Mouse (Mus musculus): Measurements from ENCODE around the gene Poldip2.

Gene Poldip2

DNA sequence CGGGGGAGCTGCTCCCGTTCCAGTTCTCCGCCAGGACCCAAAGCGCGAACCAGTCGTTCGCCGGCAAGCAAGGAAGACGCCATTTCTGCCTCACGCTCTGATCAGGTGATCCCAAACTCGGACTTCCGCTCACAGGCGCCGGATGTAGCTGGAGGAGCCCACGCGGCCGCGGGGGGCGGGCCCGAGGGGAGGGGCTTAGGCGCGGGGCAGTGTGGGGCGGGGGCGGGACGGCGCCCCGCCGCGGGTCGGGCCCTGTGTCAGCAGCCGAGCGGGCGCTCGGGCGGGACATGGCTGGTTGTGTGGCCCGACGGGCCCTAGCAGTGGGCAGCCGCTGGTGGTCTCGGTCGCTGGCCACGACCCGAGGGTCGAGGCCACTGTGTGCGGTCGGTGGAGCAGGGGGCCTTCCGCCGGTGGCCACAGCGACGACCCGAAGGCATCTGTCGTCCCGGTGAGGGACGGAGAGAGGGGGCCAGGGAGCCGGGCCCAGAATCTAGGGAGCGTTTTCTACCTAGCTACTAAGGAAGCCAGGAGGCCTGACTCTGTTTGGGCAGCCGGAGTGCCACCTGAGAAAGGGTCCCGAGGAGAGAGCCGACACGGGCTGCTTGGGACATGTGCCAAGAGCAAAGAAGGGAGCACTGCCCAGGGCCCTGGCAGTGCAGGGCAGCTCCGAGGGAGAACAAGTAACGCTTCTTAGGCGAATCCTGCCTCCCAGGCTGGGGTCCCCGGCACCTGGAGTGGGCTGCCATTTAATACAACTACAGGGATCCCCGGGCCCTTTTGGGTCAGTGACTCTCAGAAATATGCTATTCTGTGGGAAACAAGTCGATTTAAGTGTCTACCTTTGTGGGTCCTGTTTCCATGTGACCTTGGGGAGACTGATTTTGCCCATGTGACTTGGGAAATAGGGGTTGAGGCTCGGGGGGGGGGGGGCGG lies at the start of gene Poldip2, which contains the start of gene Tmem199:
Poldip2 (plus strand) TSS at position 169 of the 933 bp plus-strand sequence.
Tmem199 (minus strand) TSS at position 148 of the 933 bp plus-strand sequence.
- peak; percentile 88 for DNase-seq

DNA sequence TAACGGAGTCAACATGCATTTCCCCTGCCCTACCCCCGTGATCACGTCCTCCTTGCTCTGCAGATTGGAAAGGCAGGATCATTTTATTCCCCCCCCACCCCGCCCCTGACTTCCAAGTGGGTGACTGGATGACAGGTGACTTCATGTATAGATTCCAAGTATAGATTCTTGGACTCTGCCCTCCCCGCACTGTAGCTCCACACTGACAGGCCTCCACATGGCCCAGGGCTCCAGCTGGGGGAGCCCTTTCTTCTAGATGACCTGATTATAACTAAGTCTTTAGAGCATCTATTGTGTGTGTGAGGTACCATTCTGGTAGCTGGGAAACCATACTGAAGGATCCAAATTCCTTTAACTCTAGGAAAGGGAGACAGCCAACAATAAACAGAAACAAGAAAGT lies 49.3 kb upstream of the Poldip2 start:
- DNase-seq, result no peak

DNA sequence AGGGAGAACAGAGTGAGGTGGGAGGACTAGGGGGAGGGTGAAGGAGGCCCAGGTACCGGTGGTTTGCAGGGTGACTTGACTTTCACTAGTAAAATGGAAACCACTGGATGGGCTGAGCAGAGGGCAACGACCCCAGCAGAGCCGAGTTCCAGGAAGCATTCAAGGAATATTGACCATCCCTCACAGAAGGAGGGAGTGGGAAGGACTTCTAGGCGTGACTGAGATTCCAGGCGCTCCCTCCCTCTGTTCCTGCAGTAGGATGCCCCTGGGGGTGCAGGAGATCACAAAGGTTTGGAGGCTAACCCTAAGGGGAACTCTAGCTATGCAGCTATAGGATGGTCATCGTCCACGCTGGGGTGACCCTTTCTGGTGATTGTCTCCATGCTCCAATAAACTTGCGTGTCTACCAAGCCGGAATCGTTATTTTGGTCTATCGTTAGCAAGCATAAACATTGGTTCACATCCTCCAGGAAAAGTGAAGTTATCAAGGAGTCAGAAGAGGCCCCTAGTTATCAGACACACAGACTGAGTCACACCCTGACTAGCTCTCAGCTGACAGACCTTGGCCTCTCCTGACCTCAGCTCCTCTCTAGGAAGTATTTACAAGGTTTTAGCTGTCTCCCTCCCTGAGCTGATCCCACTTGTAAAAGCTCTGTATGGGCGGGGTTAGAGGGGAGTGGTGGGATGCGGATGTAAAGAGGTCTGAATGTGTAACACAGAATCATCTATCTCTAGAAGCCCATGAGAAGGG lies 48.5 kb upstream of the Poldip2 start:
- DNase-seq, result no peak

DNA sequence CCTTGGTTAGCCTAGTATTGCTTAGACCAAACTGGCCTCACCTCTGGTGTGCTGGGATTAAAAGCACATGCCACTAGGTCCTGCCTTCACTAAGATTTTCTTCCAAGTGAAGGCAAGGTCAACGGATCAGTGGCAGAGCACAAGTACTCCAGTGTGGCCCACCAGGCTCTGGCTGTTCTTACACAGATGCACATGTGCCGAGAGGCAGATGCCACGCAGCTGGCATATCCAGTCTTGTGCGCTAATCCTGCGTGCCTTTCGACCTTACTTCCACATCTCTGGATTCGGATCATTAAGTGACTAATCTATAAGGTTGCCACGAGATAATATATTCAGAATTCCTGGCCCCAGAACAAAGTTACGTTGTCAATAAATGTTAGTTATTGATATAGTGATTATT lies 46.9 kb upstream of the Poldip2 start:
- no peak for DNase-seq

DNA sequence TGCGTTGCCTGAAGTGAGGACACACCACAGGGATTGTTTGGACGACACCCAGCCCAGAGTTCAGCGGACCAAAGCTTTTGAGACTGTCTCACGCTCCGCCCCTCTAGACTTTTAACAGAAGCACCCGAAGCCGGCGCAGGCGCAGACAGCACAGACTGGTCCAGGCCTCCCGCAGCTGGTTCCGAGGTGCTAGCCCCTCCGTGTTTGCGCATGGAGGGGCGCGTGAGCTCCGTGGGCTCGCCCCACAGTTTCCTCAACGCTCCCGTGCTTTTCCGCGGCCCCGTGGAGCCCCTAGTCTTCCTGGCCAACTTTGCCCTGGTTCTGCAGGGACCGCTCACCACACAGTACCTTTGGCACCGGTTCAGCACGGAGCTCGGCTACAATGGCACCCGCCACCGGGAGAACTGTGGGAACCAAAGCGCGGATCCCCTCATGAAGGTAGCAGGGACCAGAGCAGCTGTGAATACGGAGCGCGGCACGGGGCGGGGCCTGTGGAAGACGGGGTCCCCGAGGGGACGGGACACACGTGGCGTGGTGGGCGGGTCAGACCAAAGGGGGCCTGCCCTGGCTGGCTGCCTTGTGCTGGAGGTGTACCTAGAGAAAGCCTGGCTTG lies 46.3 kb upstream of the Poldip2 start, which contains the start of gene Slc46a1:
Slc46a1 (plus strand) TSS at position 130 of the 613 bp plus-strand sequence.
- DNase-seq, result peak; percentile 55

DNA sequence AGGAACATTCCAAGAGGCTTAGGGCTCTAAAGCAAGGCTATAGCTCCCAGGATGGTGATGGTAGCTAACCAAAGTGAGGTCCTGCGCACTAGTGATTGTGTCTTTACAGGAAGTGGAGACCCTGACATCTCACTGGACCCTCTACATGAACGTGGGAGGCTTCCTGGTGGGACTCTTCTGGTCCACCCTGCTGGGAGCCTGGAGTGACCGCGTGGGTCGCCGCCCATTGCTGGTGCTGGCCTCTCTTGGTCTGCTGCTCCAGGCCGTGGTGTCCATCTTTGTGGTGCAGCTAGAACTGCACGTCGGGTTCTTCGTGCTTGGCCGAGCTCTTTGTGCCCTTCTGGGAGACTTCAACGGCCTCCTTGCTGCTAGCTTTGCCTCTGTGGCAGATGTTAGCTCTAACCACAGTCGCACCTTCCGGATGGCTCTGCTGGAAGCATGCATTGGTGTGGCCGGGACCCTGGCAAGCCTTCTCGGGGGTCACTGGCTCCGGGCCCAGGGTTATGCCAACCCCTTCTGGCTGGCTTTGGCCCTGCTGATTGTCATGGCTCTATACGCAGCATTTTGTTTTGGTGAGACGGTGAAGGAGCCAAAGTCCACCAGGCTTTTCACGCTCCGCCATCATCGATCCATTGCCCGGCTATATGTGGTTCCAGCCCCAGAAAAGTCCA lies 45.6 kb upstream of the Poldip2 start:
- no peak for DNase-seq

DNA sequence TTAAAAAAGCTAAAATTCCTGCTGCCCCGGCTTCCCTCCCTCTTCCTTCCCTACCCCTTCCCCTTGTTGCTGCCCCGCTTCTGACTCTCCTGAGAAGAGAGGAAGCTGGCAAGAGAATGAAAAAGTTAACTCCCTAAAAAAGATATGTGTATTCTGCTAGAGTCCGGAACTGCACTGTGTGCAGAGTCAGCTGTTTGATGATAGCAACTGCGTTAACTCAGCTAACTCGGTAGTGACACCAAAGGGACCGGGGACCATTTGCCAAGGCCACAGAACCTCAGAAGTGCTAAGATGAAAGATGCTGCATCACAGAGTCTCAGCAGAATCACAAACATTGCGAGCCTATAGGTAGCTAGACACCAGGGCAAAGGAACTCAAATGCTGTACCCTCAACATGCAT lies 44.5 kb upstream of the Poldip2 start:
- DNase-seq, result no peak

DNA sequence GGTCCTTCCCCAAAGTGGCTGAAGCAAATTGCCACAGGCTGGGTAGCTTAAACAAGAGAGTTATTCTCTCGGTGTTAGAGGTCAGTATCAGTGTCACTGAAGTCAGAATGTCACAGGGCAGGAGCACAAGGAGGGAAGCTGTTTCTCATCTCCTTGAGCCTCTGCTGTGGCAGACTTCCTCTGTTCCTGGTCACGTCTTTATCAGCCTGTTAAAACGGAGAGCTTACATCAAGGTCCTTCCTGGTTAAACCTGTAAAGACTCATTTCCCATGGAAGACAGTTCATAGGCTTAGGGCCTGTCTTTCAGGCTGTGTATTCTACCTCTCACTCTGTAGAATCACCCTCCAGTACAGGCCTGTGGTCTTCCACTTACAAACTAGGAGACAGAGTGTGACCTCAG lies 44.1 kb upstream of the Poldip2 start:
- no peak for DNase-seq

DNA sequence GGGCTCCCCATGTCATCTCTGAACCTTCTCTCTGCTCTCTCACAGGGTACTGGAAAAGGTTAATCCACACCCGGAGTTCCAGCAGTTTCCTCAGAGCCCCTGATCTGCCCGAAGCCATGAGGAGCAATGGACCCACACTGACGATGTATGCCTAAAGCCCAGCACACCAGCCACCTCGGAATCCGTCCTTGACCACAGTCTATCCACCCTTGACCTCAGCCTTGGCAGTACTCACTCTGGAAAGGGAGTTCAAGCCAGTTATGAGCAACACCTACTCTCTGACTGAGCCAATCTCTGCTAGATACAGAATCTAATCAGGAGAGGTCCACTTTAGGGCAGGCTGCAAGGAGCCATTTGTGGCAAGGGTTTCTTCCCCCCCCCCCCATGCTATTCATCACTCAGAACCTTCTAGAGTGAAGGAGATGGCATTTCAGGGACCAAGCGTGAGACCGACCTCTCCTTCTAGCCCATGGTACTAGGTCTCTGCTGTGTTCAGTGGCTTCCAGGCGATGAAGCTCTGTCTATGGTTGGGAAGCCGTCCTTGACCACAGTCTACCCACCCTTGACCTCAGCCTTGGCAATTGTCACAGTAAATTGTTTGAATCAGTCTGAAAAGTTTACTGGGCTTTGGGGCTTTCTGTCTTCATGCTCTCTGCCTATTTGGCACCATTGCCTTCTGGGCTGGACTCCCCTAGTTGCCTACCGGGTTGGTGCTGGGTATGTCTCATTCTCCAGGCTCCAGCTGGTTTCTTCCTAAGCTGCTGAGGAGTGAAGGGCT lies 40.5 kb upstream of the Poldip2 start:
- no peak for DNase-seq

DNA sequence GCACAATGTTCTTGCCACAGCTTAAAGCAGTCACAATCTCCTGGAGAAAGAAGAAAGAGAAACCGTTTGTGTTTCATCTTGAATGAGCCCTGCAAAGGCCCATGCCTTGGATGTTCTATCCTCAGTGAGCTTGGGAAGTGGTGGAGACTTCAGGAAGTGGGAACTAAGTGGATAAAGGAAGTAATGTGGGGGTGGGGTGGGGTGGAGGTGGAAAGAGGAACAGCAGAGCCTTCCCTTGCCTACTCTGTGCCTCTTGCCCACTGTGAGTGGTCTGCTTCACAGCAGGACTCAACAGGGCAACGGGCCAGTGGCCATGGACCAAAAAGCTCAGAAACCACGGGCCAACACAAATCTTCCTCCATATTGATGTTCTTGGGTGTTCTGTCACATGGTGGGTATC lies 36.7 kb upstream of the Poldip2 start:
- no peak for DNase-seq

DNA sequence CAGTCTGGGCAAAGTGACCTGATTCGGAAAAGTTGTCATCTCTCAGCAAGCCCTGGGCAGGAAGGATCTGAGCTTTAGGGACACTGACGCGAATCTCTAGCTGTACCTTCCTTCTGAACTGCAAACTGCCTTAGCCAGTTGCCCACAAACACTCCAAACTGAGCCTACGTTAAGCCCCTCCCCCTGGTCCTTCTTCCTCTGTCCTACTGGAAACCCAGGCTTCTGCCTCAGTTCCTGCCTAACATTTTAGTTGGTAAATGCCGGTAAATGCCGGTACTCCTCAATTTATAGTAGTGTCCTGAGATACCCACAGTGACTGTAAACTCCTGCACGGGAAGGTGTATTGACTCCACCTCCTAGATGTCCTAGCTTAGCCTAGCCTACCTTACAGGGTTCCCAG lies 28.4 kb upstream of the Poldip2 start:
- DNase-seq, result peak; percentile 2

DNA sequence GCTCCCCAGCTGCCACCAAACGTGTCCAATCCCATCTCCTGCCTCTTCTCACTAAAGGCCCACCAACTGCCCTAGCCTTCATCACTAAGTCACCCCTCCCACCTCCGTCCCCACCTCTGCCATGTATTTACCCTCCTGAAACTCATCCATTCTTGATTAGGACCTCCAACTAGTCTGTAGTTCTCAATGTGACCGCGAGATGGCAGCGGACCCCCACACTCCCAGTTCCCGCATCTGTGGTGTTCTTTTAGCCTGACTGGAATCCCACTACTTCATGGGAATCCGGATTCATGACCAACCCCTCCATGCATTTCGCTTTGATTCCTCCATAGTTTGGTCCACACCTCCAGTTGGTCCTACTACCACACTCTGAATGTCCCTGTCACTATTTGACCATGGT lies 23.8 kb upstream of the Poldip2 start:
- peak; percentile 76 for DNase-seq

DNA sequence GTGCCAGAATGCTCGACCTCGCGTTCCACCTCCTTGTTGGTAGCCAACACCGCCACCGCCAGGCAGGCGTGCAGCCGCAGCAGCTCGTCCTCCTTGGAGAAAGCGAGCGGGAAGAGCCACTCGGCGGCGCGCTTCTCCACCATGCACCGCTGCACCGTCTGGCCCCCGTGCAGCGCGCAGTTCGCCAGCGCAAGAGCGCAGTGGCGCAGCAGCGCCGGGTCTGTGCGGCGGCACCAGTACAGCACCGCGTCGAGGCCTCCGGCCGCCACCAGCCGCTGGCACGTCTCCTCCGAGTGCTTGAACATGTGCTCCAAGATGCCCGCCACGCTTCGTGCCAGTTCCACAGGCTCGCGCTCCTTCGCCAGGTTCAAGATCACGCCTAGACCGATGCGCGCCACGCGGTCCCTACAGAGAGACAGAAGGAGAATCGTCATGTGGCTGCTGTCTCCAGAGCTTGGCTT lies 21.2 kb upstream of the Poldip2 start:
- DNase-seq, result peak; percentile 76

DNA sequence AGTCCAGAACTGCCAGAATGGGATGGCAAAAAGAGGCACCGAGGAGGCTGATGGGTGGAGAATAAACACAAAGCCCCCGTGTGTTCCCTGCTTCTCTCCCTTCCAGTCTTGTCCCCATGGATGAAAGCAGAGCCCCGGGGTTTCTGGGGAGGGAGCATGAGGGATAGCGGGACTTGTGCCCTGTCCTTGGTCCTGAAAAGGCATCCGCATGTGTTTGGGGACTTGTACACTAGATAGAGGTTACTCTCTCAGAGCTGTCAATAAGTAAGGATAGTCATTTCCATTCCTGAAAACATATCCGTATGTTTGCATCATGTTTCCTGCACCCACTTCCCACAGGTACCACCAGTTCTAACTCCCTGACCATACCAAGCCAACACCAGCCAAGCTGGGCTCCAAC lies 16.1 kb upstream of the Poldip2 start:
- DNase-seq, result no peak

DNA sequence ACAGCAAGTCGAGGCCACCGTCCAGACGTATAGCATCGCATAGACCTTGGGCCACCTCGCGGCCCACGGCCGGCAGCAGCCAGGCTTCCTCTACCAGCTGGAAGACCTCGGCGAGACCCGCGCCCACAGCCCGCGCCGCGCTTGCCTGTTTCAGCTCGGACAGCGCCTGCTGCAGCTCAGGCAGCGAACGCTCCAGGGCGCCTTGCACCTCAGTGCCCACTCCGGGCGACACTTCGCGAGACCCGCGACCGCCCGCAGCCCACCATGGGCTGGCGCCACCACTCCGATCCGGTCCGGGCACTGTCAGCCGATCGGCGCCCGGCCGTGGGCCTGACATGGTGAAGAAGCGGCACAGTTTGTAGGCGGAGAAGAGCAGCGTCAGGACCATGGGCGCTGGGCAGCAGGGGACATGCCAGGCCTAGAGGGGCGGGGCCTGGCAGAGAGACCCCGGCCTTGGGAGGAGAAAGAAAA lies 14.9 kb upstream of the Poldip2 start:
- peak; percentile 82 for DNase-seq

DNA sequence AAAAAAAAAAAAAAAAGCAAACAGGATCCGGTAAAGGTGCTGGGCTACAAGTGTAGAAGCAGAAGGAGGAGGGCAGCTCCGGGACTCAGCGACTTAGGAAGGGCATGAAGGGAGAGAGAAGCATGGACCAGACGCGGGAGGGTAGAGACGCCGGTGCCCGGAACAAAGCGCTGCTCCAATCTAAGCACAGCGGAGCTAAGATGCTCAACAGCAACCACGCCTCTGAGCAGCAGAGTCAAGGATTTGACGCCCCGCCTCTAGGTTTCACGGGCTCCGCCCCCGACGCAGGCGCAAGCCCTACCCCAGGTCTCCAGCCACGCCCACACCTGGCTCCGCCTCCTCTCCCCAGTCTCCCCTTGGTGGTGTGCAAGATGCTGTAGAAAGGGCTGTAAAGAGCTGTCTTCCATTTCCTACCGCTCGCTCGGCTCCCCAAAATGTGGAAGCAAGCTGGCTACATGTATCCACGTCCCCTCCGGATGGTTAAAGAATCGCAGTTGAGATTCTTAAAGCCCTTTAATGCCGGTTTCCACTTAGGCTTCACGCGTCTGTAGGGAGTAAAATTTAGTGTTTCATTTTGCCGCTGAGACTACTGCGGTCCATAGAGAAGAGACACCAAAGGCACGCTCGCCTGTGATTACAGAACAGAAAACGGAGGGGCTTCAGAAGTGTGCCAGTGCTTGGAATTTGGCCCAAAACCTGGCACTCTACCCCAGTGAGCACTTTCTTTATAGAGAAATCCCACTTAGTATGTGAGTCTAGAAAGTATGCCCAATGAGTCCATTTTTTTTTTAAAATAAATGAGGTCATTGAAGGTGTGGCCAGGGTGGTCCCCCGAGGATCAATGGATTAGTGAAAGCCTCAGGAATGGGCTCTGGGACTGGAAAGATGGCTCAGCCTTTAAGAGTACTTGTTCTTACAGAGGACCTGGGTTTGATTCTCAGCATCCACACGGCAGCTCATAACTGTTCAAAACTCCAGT lies 14.2 kb upstream of the Poldip2 start, which contains the start of gene Sarm1:
Sarm1 (minus strand) TSS at position 211 of the 979 bp plus-strand sequence.
- peak; percentile 98 for DNase-seq

DNA sequence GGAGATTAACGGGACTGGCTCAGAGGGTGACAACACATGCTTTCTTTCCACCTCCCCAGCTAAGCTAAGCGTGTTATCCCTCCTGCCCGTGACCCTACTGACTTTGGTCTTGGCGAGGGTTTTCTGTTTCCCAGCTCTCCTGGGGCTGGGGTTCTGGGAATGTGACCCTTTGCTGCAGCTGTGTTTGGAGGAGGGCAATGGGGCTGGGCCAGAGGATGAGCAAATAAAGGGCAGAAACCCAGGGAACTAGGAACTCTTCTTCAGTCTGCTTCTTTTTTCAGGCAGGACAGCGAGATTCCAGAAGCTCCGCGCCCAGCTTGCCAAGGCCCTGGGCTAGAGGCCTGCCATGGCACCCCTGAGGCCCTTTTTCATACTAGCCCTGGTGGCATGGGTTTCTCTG lies 13.0 kb upstream of the Poldip2 start, which contains the start of gene Vtn:
Vtn (plus strand) TSS at position 88 of the 400 bp plus-strand sequence.
- peak; percentile 43 for DNase-seq

DNA sequence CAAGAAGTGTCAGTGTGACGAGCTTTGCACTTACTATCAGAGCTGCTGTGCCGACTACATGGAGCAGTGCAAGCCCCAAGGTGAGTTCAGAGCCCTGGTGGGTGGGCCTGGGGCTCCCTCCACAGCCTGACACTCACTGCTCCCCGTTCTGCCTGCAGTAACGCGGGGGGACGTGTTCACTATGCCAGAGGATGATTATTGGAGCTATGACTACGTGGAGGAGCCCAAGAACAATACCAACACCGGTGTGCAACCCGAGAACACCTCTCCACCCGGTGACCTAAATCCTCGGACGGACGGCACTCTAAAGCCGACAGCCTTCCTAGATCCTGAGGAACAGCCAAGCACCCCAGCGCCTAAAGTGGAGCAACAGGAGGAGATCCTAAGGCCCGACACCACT lies 12.4 kb upstream of the Poldip2 start:
- peak; percentile 52 for DNase-seq

DNA sequence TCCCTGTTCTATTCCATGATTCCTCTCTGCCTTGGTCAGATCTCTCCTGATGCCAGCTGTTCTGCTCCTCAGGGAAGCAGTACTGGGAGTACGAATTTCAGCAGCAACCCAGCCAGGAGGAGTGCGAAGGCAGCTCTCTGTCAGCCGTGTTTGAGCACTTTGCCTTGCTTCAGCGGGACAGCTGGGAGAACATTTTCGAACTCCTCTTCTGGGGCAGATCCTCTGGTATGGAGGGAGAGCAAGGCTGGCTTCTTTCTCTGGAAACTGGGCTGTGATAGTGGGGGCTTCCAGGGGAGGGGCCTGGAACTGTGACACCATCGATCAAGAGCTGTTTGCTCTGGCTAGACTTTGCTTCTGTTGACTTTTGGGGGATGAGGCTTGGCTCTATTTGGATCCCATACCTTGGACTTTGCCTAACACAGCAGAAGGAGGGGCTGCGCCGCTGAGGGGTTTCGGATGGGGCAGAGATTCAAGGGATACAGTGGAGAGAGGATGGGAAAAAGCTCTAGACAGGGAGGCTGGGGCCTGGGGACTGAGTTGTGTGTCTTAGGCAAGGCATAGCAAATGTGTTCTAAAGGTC lies 11.3 kb upstream of the Poldip2 start:
- no peak for DNase-seq

DNA sequence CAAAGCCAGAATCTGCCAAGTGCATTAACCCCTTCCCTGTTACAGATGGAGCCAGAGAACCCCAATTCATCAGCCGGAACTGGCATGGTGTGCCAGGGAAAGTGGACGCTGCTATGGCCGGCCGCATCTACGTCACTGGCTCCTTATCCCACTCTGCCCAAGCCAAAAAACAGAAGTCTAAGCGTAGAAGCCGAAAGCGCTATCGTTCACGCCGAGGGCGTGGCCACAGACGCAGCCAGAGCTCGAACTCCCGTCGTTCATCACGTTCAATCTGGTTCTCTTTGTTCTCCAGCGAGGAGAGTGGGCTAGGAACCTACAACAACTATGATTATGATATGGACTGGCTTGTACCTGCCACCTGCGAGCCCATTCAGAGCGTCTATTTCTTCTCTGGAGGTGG lies 10.5 kb upstream of the Poldip2 start:
- DNase-seq, result peak; percentile 54
